Mouse (Mus musculus) G1E-ER4 (cell line): ENCODE results near the gene Samd1. TPM values are rescaled to one million over a fixed set of nuclear protein-coding genes. Genes with fewer than 3 reads are reported as not detected.

Experiments
- GATA1 ChIP-seq: IDR thresholded peaks from one replicate; pipeline ENCODE4 v1.8.0; 2012; ENCODE audit warnings: low read length, inconsistent platforms
- polyA plus RNA-seq: library from polyadenylated mRNA; stranded (reverse); fragments of >175 nt; gene quantifications from 2 replicates; pipeline ENCODE4 v1.2.3, GENCODE M21; 2012

Samd1 gene
- polyA plus RNA-seq, 1 experiment: 319 TPM

DNA sequence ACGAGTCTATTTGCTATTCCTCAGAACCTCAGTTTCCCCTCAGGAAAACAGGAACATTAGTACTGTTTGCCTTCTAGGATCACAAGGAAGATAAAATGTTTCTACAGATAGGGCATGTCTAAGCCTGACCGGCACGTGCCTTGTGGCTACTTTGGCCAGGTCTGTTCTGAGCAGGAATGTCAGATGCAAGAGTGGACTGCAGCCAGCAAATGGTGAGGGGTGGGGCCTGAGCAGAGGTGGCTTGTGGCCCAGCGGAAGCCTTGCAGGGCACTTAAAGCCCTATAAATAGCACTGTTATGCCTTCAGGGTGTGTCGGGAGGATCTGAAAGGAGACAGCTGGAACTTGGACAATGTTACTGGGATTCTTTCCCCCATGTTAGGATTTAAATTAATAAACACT, 25.6 kb downstream of the Samd1 start:
- TF ChIP-seq GATA1: no peak

DNA sequence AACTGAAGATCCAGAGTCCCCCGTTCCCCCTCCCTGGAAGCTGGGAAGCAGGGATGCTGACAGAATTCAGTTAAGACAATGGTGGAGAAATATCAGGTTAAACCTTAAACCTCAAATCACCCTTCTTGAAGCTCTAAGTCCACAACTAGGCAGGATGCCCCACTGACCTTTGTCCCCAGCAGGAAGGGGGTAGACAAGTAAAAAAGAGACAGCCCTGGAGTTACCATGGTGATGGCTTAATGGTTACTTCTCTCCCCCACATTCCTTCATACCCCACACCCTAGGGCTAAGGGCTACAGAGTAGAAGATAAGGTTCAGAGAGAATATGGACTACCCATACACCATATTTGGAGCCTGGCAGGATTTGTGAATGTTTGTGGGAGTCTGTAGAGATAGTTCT, 26.2 kb downstream of the Samd1 start:
- no peak for TF ChIP-seq GATA1

DNA sequence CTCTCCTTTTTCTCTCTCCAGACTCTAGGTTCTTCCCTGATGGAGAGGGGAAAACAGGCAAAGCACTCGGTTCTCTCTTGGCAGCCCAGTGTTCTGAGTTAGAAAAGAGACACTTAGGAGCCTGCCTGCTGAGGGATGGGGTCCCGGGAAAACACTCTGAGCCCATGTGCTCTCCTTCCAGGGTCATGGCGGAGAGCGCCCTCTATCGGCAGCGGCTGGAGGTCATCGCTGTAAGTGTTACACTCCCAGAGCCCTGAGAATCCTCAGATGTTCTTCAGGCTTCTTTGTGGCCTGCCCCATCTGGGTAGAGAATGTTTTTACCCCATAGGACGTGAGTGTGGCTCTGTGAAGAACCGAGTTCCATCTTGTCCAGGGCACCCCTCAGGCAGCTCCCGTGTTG, 26.7 kb downstream of the Samd1 start:
- TF ChIP-seq GATA1: no peak

DNA sequence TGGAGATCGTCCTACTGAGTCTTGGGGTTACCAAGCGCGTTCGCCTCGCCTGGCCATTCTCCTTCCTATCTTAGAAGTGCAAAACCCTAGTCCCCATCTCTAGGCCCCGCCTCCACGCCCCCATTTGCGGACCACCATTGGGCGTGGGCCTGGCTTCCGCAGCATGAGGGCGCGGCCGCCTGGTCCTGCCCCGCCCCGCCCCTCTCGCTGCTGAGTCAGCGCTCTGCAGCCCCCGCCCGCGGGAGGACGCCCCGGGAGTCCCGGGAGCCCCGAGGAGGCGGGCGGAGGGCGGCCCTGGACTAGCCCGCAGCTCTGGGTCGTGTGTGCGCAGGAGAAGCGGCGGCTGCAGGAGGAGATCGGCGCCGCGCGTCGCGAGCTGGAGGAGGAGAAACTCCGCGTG, 28.4 kb downstream of the Samd1 start:
- no peak for TF ChIP-seq GATA1

DNA sequence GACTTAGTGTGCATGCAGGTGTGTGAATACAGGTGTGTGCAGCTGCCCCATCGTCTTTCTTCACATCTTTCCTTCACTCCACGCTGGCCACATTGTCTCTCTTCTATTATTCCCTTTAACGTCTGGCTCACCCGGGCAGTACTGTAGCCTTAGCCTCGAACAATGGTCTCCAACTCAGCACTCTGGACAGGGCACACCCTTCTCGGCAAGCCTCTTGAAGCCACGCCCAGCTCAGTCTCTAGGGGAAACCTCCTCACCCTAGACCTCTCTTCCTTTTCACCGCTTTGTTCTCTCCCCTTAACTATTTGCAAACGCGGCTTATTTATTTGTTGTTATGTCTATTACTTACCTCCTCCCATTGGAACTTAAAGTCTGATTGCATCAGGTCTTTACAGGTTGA, 30.0 kb downstream of the Samd1 start:
- no peak for TF ChIP-seq GATA1

DNA sequence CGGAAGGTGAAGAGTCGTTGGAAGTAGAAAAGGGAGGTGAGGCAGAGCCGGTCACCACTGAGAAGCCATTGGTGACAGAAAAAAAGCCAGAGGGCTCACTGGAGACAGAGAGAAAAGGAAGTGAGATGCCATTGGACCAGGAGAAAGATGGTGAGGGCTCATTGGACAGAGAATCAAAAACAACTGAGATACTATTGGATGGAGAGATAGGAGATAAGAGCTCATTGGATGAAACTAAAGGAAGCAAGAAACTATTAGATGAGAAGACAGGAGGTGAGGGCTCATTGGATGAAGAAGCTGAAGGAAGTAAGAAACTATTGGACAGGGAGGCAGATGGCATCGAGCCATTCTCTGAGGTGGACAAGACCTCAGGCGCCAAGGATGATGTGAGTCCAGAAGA, 31.8 kb downstream of the Samd1 start:
- TF ChIP-seq GATA1: no peak

DNA sequence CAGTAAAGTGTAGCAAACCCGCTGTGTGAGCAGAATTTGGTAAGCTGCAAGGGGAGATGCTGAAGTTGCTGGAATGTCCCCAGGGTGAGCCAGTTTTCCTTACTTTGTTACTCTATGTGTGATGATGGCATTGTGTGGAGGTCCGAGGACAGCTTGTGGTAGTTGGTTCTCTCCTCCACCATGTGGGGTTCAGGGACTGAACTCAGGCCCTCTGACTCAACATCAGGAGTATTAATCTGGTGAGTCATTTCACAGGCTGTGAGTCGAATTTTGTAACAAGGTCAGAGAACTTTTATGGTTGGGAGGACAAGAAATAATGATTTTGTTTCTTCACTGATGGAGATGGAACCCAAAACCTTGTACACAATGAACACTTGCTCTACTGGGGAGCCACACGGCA, 35.3 kb downstream of the Samd1 start:
- no peak for TF ChIP-seq GATA1

DNA sequence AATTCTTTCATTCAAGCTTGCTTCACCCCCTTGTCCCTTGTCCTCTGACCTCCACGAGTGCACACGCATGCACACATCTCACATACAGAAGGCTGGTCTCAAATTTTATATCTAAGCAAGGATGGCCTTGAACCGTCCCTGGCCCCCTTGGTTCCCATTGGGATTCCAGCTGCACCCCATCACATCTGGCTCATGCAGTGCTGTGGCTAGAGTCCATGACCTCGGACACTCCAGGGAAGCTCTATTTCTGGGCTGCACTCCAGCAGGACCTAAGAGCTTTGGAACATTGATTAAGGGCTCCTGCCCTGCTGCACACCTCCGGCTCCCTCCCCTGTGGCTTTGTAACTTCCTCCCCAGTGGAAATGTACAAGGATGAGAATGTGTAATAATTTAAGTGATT, 40.5 kb downstream of the Samd1 start:
- TF ChIP-seq GATA1: no peak

DNA sequence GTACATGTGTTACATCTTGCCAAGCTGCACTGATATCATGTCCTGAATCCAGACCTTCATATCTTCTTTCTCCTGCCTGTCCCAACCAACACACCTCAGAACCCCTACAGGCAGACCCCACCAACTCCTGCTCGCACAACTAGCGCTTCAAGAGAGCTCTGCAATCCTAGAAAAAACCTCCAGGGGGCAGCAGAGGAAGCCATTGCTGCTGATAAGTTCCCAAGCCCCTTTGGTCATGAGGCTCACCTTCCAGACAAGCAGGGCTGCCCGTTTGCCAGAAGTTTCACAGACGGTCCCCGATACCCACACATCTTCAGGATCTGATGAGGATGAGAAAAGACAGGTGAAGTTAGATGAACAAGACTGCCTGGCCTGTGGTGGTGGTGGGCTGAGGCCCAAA, 41.6 kb downstream of the Samd1 start:
- TF ChIP-seq GATA1: no peak

DNA sequence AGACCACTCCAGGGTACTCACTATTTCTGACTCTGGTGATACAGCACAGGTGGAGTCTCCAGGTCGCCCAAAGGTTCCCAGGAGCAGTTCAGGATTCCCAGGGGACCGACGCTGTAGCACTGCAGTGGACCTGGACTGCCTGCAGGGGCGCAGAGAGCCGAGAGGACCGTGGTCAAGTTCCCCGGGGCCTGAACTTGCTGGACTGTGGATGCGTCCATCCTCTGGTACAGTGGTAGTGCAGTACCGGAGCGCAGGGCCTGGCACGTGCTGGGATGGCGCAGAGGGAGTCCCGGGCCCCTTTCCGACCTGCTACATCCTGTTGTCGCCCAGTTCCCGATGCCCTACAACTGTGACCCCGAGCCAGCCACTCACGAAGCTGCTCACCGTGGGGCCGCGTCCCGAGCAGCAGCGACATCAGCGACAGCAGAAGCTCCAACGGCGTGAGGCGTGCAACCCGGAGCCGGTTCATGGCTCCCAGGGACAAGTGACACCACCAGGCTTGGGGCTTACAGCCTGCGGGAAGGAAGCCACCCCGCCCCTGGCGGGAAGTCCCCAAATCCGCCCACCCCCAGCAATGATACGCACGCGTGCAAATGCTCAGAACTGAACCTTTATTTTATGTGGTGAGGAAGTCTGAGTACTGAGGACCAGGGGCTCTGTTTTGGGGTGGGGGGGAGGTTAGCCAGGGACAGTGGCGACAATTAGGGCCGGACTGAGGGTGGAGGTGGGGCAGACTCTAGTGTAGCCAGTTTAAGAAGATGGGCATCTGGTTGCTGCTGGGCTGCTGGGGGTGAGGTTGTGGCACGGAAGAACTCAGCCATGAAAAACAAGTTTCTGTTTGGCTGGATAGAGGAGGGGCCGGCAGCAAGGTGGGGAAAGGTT, 44.8 kb downstream of the Samd1 start, which contains the start of gene Il27ra:
Gene Il27ra, minus strand, starts transcription at position 524 of the 882 bp plus-strand sequence.
- no peak for TF ChIP-seq GATA1

DNA sequence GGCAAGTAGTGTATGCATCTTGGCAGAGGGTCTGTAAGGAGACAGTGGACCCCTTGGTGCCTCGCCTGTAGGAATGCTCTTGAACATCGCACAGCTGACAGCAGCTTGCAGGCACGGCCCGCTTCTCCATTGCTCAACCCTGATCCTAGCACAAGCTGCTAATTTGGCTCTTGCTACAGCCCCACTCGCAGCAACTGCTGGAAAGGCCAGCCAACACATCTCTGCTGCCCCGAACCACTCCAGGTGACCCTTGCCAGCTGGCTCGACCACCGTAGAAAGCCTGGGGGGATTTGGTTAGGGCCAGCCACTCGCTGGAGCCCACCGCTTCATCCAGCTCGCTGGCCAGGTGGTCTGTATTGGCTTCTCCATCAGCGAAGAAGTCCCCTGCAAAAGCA, 45.5 kb downstream of the Samd1 start:
- TF ChIP-seq GATA1: no peak

DNA sequence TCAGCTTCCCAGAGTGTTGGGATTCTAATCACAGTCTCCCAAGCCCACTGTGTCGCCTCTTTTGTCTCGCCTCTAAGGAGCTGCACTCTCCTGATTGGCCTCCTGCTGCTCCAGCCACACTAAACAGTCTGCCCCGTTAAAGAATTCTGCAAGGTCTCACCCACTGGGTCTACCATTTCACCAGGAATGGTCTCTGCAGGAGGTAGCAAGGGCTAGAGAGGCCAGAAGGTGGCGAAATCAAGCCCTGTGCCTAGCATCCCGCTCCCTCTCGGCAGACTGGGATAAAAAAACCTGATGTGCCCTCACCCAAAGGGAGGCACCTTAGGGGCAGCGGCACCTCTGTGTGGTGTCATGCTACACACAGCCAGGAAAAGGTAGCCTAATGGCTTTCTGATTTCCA, 46.6 kb downstream of the Samd1 start:
- no peak for TF ChIP-seq GATA1

DNA sequence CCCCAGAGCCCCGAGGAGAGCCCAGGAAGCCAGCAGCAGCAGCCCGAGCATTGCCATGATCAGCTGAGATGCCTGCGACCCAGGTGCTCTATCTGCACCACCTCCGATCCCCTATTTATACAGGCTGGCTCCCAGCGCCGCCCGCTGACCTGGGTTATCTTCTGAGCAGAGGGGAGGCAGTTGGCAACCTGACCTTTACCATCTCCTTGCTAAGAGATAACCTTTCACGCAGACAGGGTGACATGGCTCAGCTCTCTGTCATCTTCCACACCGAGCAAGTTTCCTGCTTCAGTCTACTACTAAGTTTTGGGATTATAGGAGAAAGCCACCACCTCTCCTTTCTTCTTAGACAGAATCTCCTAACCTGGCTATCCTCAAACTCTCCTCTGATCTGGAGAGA, 47.4 kb downstream of the Samd1 start, which contains the start of gene Rln3:
Gene Rln3, minus strand, starts transcription at position 101 of the 400 bp plus-strand sequence.
- no peak for TF ChIP-seq GATA1

DNA sequence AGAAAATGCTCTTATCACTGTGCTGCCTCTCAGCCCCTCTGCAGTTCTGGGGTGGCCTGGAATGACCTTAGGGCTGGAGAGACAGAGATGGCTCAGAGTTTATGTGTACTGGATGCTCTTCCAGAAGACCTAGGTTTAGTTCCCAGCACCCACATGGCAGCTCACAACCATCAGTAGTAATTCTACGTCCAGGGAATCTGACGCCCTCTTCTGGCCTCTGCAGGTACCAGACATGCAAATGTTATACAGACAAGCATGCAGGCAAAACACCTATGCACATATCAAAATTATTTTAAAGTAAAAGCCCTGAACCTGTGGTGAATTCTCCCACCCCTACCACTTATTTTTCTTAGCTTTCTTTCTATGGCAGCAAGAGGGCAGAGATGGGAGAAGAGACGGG, 49.0 kb downstream of the Samd1 start:
- no peak for TF ChIP-seq GATA1

DNA sequence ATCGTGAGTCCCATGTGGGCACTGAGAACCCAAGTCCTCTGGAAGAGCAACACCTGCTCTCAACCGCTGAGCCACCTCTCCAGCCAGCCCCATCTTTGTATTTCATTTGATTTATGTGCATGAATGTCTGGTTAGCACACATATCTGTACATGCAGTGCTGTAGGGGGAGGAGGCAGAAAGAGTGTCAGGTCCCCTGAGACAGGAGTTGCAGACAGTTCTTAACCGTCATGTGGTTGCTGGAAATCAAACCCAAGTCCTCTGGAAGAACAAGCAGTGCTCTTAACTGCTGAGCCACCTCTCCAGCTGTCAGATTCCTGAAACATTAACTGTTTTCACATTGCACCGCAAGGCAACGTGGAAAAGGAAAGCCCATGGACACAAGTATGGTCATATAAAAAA, 50.7 kb downstream of the Samd1 start:
- TF ChIP-seq GATA1: no peak

Other genes with a start within 250 kb of the Samd1 start
- 28.6 and 31.7 TPM in 2 replicates for gene Adgrl1, start 97.6 kb upstream of the Samd1 start, polyA plus RNA-seq
- gene Gm10644, start 42.5 kb upstream of the Samd1 start, polyA plus RNA-seq: not detected in 2 replicates
- 226 and 290 TPM in 2 replicates for gene Asf1b, start 42.2 kb upstream of the Samd1 start, polyA plus RNA-seq
- gene Prkaca, start 24.7 kb upstream of the Samd1 start, polyA plus RNA-seq: 53.2 and 56.2 TPM in 2 replicates
- gene 1700067K01Rik, start 3.8 kb downstream of the Samd1 start, polyA plus RNA-seq: 0.89 and 1.1 TPM in 2 replicates
- not detected in 2 replicates for gene 2210011C24Rik, start 14.5 kb downstream of the Samd1 start, polyA plus RNA-seq
- gene Palm3, start 23.8 kb downstream of the Samd1 start, polyA plus RNA-seq: 0.29 and 0.55 TPM in 2 replicates
- not detected in 2 replicates for gene Il27ra, start 44.9 kb downstream of the Samd1 start, polyA plus RNA-seq
- gene Rln3, start 47.3 kb downstream of the Samd1 start, polyA plus RNA-seq: not detected in 2 replicates
- 0.11 TPM in 2 replicates for gene Gm10643, start 67.5 kb downstream of the Samd1 start, polyA plus RNA-seq
- 41.0 and 46.3 TPM in 2 replicates for gene Rfx1, start 69.2 kb downstream of the Samd1 start, polyA plus RNA-seq
- gene Dcaf15, start 107.1 kb downstream of the Samd1 start, polyA plus RNA-seq: 60.0 and 74.5 TPM in 2 replicates
- 0.02 and 0.03 TPM in 2 replicates for gene Podnl1, start 128.3 kb downstream of the Samd1 start, polyA plus RNA-seq
- 18.0 and 21.2 TPM in 2 replicates for gene Cc2d1a, start 150.3 kb downstream of the Samd1 start, polyA plus RNA-seq
- 0.19 and 0.22 TPM in 2 replicates for gene 4930432K21Rik, start 150.4 kb downstream of the Samd1 start, polyA plus RNA-seq
- gene Nanos3, start 187.5 kb downstream of the Samd1 start, polyA plus RNA-seq: not detected in 2 replicates
- 8.9 and 14.2 TPM in 2 replicates for gene Zswim4, start 239.4 kb downstream of the Samd1 start, polyA plus RNA-seq